Mouse (Mus musculus) liver, adult 2 months (tissue): ENCODE measurements around the gene Rbm38.

Source experiments
- CTCF ChIP-seq: fragments of 200-500 bp; IDR thresholded peaks from 2 replicates; pipeline ENCODE4 v1.5.1; 2011; ENCODE audit warnings: low read depth, low read length, control low read depth
- POLR2A ChIP-seq: fragments of 200-500 bp; IDR thresholded peaks from 2 replicates; pipeline ENCODE4 v1.6.1; 2011; ENCODE audit warnings: low read length, control low read depth; ENCODE audit not compliant: insufficient read depth; ENCODE audit errors: extremely low read depth

GRCm38 (mm10) chr2:172975159-172975558 is 45.1 kb upstream of the Rbm38 start:
- TF ChIP-seq POLR2A: no peak
- no peak for TF ChIP-seq CTCF
